Mouse (Mus musculus) C2C12 (cell line): ENCODE measurements around the gene Pianp.

Experiments
- CTCF ChIP-seq: IDR thresholded peaks from one replicate; pipeline ENCODE4 v1.5.1; 2011; ENCODE audit not compliant: control insufficient read depth, insufficient read depth, insufficient read length
- MYOD1 ChIP-seq: IDR thresholded peaks from one replicate; pipeline ENCODE4 v1.6.1; 2011; ENCODE audit warnings: low read depth; ENCODE audit not compliant: control insufficient read depth, insufficient read length
- MYOG ChIP-seq: IDR thresholded peaks from one replicate; pipeline ENCODE4 v1.6.1; 2011; ENCODE audit not compliant: control insufficient read depth, insufficient read length; ENCODE audit errors: extremely low read depth

- TF ChIP-seq MYOD1 (no peak), CTCF (no peak), MYOG (no peak)
Measured at GRCm38 (mm10) chr6:125041047-125041446, 44.6 kb downstream of the Pianp start.
